Mouse (Mus musculus) 3T3-L1 (cell line): Measurements from ENCODE around the gene Gm10300.

Experiments
- DNase-seq: peaks from one replicate; pipeline ENCODE4 v3.0.0-alpha.2; 2015; ENCODE audit warnings: low read depth, low spot score

Gene Gm10300

DNA sequence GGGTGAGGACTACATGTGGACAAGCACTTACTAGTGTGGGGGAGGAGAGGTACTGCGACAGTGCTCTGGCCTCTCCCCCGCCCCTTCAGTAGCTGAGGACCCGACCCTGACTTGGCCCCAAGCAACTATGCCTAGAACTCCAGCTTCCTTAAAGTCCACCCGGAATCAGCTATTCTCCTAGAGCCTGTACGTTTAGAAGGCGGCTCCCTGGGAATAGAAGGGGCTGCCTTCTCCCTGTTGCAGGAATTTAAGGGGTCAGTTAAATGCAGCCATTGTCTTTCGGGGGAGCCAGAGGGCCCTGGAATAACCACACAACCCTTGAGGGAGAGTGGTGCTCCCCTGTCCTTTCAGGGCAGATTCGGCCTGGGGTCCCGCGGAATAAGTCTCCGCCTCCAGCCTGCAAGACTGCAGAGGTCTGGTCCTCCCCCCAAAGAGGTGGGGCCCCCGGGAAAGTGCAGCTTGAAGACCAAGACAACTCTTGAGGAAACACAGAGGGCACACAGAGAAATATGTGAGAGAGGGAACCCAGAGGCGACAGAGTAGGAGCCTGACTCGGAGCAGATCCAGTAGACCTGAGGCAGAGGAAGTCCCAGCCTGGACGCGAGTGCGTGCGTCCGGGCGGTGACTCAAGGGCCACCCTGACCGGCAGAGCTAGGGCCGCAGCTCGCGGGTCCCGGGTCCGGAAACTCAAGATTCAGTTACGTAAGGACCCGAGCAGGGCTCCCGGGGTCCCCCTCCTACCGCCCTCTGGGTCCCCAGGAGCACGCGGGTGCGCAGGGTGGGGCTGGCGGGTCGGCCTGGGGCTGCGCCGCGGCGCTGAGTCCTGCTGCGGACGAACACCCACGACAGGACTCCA is at the start of gene Gm10300:
Gene Gm10300 (plus strand): TSS at position 621 of the 856 bp plus-strand sequence.
- DNase-seq = no peak

DNA sequence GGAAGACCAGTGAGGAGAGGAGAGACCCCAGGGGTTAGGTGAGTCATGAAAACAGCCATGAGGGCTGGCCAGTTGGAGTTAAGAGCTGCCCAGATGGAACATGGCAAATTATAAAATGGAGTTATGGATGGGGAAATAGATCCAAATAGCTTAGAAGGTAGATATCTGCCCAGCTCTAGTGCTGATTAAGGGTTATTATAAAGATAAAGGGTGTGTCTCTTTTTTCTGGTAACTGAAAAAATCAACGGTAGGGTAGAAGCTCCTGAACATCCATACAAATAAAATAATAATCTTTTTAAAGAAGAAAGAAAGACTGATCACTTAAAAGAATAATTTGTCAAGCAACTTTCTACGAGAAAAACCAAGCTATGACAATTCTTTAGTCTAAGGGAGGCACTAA is 49.2 kb upstream of the Gm10300 start:
- no peak for DNase-seq

DNA sequence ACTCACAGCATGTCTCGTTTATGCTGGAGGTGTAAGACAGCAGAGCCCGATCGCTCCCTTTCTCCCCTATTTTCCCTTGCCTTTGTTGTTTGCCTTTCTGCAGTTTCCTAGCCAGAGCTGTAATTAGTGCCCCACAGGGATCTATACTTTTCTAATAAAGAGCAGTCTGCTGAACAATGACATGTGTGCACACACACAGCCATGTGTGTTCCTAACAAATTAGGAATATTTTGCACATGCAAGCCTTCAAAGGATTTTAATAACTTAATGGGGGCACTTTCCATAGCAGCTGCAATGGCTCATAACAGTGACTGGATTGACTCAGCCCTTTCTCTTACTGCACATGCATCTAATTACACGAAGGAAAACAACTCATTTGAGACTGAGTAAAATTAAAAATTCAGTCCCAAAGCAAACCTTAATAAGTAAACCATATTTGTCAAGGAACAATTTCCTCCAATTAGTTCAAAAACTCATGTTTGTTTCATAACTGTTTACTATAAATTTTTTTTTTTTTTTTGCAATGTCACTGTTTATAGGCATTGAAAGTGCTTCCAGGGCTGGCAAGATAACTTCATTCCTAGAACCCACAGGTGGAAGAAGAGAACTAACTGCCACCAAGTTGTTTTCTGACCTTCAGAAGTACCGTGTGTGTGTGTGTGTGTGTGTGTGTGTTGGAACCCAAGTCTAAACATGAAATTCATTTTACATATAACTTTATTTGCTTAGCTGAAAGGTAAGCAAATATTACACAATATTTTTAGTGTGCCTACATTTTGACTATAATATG is 48.6 kb upstream of the Gm10300 start:
- DNase-seq = no peak

DNA sequence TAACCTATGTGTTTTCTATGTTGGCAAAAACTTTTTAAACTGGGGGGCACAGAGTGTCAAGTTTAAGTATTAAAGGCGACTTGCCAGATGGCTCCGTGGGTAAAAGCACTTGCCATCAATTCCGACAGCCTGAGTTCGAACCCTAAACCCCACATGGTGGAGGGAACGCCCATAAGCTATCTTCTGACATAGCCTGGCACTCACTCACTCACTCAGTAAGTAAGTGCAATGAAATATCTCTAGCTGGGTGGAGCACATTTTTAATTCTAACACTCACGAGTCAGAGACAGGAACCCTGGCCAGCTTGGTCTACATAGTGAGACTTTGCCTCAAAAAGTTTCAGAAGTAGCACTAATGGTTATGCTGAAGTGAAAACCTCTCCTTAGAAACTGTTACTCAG is 47.3 kb upstream of the Gm10300 start:
- no peak for DNase-seq

DNA sequence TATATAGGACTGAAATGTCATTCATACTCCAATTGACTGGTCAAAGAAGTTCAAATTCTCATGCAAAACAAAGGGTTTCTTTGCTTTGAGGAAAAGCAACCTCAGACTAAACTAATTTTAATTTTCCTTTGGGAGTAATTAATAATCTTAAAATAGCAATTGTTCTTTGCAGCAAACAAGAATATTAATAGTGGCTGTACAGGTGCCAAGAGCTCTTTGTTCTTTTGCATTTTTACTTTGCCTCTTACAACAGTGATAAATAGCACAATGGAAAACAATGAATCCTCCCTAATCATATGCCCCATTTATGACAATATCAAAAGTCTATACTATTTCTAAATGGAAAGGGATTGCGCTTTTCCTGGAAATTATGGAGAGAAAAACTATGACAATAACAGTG is 46.7 kb upstream of the Gm10300 start:
- DNase-seq = no peak

DNA sequence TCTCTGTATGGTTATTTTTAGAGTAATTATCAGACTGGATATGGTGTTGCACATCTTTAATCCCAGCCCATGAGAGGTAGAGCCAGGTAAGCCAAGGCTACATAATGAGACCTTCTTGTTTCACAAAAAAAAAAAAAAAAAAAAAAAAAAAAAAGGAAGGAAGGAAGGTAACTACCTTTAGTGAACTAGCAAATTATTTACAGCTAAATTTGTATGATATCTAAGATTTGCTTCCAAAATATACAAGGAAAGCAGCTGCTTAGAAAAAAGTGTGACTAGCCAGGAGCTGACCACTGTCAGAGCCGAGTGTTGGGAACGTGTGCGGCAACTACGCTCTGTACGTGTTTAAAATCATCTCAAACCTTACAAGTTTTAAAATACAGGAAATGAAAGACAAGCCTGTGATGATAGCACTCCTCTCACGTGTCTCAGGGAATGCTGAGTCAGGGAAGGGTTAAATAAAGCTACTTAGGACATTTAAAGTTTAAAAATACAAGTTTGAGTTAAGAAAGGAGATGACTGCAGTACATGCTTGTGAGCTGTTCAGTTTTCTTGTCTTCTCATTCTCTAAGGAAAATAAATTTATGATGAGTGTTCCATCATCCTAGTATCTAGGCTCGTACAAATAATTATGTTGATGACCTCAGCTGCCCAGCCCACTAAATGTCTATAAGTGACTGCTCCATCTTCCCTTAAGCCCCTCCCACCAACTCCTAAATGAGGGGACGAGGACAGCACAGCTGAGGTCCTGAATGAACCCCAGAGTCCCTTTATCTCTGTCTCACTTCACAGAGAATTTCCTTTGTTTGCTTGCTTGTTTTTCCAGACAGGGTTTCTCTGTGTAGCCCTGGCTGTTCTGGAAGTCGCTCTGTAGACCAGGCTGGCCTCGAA is 44.4 kb upstream of the Gm10300 start:
- DNase-seq = no peak

DNA sequence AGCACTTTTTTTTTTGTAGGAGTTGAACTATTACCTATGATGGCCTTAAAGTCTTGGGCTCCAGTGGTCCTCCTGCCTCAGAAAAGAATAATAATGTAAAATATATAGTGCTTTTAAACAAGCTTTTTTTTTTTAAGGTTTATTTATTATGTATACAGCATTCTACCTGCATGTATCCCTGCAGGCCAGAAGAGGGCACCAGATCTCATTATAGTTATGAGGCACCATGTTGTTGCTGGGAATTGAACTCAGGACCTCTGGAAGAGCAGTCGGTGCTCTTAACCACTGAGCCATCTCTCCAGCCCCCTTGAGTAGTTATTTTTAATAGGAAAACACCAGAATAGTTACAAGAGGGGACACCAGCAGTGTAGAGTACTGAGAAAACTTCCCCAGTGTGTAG is 41.3 kb upstream of the Gm10300 start:
- no peak for DNase-seq

DNA sequence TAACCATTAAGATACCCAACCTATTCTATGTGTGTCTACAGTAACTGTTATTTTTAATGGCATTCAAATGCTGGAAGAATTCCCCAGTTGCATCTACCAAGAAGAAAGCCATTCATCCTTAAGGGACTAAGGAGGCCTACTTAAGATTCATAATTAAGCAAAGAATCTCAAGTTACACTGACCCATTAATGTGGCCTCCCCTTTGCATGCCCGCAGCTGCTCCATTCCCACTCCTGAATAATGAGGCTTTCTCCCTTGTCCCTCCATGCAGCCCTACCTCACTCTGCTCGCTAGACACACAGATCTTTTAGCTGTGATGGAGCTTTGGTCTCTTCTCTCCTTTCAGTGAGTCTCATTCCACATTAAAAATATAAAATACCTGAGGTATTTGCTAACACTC is 40.3 kb upstream of the Gm10300 start:
- no peak for DNase-seq

DNA sequence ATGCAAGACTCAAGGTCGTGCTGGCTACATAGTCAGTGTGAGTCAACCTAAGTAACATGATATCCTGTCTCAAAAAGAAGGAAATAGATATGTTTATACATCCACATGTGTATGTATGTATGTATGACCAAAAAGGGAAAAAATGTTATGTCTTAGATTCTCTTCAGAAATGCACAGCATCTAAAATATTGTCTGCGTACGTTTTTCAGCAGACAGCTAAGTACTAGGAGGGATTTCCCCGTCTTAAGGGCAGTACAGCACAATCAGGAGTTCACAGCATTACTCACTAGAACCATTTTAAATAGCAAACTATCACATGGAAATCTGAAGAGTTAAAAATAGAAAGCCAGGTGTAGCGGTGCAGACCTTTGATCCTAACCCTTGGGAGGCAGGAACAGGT is 37.4 kb upstream of the Gm10300 start:
- DNase-seq = no peak

DNA sequence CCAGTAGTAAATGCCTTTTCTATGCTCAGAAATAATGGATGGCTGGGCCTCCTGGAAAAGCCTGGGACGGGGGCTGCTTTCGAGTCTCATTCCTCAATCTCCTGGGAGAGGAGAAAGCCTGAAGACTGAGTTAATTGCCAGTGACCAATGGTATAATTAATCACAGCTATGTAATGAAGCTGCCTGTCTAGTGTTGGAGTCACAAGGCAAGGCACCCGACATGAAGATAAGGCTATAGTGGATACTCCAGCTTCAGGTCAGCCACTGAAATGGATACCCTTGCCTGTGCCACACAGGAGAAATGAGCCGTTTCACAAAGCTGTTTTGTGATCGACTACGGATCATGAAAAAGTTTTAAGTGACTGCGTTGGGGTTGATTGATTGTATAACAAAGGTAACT is 36.5 kb upstream of the Gm10300 start:
- no peak for DNase-seq

DNA sequence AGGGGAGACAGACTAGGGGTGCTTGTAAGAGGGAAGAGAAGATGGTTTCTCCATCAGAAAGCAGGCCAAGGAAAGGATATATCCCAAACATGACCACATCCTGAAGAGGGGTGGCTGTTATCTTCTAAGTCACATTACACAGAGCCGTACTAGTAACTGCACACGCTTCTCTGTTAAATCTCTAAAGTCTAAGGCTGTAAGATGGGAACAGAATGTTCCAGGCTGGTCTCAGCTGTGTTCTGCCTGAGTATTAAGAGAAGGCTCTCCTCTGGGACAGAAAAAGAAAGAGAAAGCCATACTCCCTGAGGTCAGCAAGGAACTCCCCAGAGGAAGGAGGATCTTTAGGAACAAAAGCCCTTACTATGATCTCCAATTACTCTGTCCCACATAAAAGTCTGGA is 35.7 kb upstream of the Gm10300 start:
- DNase-seq = no peak

DNA sequence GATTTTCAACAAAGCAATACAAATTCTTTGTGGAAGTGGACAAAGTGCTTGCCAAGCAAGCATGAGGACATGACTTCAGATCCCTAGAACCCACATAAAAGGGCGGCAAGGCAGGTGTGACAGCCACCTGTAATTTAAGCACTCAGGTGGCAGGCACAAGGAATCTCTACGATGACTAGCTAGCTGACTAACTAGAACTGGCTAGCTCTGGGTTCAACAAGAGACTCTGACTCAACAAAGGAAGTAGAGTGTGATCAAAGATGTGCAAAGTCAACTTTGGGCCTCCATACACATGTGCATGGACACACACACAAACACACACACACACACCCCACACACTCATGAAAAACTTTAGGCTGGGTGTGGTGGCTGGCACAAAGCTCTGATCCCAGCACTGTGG is 35.0 kb upstream of the Gm10300 start:
- no peak for DNase-seq

DNA sequence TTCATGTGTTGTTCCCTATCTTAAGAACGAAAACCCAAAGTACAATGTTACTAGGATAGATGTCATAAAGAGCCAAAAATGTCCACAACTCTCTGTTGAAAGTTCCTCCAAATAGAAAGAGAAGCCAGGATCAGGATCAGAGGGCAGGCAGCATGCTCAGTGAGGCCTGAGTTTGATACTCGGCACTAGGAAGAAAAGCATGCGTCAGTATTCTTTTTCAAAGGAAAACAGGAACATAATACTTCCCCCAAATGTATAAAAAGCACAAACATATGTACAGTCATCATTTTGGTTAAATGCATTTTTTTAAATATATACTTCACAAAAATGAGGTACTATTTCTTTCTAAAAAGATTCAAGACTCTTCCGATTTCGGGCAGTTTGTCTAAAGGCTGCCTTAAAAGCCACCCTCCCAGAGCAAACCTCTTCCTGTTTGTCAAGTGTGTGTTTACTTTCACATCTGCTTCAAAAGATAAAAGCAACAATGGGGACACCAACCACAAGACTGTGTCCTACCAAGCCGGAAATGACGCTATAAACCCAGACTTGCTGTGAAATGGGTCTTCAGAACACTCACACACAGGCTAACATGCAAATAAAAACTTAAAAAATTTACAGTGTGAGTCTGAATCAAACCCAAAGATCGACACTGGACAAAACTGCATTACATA is 34.4 kb upstream of the Gm10300 start:
- no peak for DNase-seq

DNA sequence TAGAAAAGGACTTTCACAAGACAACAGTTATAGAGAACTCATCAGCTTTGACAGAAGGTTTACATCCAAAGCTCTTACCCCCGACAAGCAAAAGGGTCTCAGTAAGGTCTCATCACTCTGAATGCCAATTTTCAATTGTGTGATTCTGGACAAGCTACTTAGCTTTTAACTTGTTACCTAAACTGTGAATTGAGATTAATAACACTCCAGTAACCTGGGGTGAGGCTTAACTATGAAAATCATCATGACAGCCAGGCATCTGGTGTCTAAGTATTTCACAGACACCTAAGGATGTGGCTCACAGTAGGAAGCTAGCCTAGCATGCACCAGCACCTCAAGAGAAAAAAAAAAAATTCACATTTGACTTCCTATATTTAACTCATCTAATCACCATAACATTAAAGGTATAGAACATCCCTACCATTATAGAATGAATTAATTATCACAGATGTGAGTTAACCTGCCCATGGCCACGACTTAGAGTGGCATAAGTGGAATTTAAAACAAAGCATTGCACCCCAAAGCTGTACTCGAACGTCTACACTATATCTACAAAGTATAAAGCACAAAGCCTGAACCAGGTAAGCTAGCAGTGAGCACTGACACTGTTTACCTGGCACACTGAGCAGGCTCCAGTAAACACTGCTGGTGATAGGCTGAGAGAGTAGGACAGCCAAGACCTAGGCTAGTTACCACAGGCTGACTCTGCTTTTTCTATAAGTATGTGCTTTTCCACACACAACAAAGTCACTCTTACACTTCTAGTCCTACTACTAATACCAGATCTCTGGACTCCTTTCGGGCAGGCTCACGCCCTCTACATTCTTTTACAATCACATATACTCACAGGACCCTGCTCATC is 32.8 kb upstream of the Gm10300 start:
- no peak for DNase-seq

DNA sequence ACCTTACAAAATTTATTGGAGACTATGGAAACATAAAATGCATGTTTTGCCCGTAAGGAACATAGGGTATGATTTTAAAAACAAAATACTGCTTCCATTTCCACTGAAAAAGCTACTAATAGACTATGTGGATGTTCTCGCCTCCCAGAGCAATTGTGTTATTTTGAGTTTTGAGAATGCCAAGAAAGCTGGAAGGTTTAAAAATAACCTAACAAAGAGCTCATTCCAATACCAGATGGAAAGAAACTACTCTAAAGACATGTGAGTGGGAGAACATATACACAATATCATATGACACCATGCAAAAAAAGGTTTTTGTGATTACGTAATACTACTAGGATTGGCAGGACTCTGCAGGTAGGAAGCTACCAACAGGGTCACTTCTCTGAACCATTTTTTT is 30.8 kb upstream of the Gm10300 start:
- DNase-seq = no peak

DNA sequence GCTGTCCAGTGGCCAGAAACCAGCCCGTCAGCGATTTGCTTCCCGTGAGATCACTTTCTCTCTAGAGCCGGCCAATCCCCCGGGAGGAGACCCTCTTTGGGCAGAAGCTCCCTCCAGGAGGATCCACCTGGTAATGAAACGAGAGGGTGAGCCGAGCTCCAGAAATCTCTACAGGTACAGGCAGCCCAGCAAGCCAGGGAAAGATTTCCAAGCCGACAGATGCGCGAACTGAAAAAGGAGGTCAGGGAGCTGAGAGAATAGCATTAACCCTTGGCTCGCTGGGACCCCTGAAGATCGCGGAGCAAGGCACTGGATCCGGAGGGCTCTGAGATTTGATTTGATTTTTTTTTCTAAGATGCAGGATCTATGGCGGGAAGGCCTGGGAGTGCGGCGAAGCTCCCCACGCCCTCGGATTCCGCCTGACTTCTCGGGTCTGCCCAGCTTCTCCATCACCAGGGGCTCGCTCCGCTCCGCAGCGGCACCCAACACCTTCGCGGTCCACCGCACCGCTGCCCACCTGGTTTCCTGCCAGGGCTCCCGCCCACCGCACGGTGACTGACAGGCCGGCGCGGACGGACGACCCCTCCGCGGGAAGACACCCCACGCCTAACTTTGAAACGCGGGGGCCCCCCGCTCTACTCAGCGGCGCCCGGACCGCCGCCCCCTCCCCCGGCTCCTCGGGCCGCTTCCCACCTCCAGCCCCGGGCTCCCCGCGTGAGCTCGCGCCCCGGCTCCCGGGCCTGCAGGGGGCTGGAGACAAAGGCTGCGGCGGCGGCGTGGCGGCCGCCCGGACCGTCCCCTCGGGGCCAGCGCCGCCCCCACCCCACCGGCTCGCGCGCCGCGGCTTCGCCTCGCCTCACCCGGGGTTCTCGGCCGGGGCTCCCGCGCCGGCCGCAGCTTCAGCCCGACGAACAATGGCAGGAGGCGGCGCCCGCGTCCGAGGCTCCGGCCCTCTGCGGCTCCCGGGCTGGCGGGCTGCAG is 26.2 kb upstream of the Gm10300 start:
- DNase-seq = no peak

DNA sequence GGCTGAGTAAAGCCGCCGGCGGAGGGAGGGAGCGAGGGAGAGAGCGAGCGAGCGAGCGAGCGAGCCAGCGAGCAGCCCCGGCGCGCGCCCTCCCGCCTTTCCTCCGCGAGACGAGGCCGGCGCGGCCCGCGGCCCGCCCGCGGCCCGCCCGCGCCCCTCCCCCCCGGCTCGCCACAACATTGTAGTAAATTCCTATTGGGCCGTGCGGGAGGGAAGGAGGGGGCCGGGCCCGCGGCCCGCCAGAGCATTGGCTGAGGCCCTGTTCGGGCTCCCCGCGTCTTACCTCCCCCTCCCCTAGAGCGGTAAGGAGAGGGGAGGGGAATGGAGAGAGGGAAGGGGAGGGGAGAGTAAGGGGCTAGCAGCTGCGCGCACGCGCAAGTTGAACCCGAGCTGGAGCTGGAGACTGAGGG is 25.5 kb upstream of the Gm10300 start:
- peak; percentile 44 for DNase-seq

DNA sequence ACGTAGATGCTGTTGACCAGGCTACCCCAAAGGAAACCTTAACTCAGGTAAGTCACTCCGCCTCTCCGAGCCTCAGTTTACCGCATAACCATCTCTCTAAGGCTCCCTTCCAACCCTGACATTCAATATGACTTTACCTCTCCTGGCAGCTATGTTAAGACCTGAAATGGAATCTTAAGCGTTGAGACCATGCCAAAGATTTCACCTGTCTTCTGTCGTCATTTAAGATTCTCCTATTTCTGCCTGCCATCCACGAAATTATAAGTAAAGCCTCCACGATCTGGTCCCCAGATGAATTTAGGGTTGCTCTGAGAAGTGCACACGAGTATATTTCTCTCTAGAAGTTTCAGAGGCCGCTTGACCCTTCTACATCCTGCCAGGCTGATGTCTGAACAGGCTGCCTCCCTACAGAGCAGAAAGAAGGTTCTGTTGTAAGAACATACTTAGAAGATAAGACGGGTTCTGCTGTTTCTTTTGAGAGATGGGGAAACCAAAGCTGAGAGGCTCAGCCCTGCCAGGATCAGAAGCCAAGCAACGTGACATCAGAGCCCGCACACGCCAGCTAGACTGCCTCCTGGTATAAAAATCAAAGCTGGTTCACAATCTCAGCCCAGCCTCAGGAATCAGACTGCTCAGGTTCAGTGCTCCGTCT is 24.8 kb upstream of the Gm10300 start:
- no peak for DNase-seq
